ENCODE assay signal across 19 mouse cellular contexts in the genomic region with DNA sequence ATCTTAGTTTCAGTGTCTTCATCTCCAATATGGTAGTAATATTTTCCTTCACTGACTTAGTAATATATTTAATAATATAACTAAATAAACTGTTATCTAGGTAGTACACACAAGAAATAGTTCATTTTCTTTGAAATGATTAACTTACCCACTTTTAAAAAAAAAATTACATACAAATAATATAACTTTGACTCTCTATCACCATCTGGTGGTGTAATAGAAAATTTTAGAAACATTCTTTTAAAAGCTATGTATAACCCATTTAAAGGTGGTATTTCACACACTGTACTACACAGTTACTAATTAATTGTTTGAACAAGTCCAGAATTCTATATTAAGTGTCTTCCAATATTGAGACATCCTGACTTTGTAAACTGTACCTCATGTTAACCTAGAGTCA. TPM values are rescaled to one million over a fixed set of nuclear protein-coding genes. Genes with fewer than 3 reads are reported as not detected.
DNase-seq lines count a peak whose midpoint lies in the region; TF ChIP-seq lines count a peak whose summit lies in the region.
"Had no signal": no experiment of that assay in that cellular context is flagged by ENCODE, and none has a peak within 500 bp of the region (broad histone marks: within the 10 kb centered on the region; RNA-seq: fewer than 3 reads in every experiment).

No protein-coding gene starts in this region.

- H3K27ac ChIP-seq in left cerebral cortex, adult 2 months: no peak overlapping the region
- H3K27ac ChIP-seq in limb, embryonic 10.5 days: no peak overlapping the region
- H3K27ac ChIP-seq: embryonic facial prominence, embryonic 12.5 days; forebrain, embryonic 12.5 days; lung, embryonic 15.5 days had no signal

- no peaks in the 10 kb centered on the region for H3K9me3 ChIP-seq in limb, embryonic 10.5 days (replicated peaks)
- H3K9me3 ChIP-seq: embryonic facial prominence, embryonic 12.5 days; forebrain, embryonic 12.5 days; lung, embryonic 15.5 days had no signal

- peak; percentile 63 for TF ChIP-seq CTCF in left cerebral cortex, adult 2 months (IDR thresholded peaks at IDR 0.05)

- DNase-seq in embryo, embryonic 10.5 days (ENCODE audit: low spot score): peak; percentile 9
- DNase-seq in embryo, embryonic 10 days (ENCODE audit: low spot score): no peak
- no peak for DNase-seq in left cerebral cortex, adult 2 months (ENCODE audit: extremely low spot score in 1 of 2, low spot score in 2 of 2)
- no peak for DNase-seq in left cerebral cortex, adult 8-10 months (ENCODE audit: low spot score in 2 of 2)
- DNase-seq in A20 (ENCODE audit: low read depth, low spot score): peak; percentile 43
- DNase-seq in induced T-regulatory cell, adult 2 months (ENCODE audit: low read depth): peak; percentile 74
- DNase-seq in limb, embryonic 10.5 days (ENCODE audit: low spot score): no peak
- DNase-seq in urinary bladder, postnatal 10 days (ENCODE audit: low spot score): no peak
- DNase-seq: cerebellum, adult 2 months; kidney, adult 18-20 months had no signal

- H3K4me3 ChIP-seq in left cerebral cortex, adult 2 months: no peak overlapping the region
- H3K4me3 ChIP-seq in limb, embryonic 10.5 days: no peak overlapping the region
- H3K4me3 ChIP-seq: embryonic facial prominence, embryonic 12.5 days; forebrain, embryonic 12.5 days; lung, embryonic 15.5 days had no signal

- H3K27me3 ChIP-seq in limb, embryonic 10.5 days (ENCODE audit: low read depth, poor library complexity, severe bottlenecking): no peaks in the 10 kb centered on the region
- H3K27me3 ChIP-seq: embryonic facial prominence, embryonic 12.5 days; forebrain, embryonic 12.5 days; lung, embryonic 15.5 days had no signal

- no peaks in the 10 kb centered on the region for H3K36me3 ChIP-seq in limb, embryonic 10.5 days
- H3K36me3 ChIP-seq: embryonic facial prominence, embryonic 12.5 days; forebrain, embryonic 12.5 days; lung, embryonic 15.5 days had no signal

- no peaks in the 10 kb centered on the region for H3K4me1 ChIP-seq in limb, embryonic 10.5 days
- H3K4me1 ChIP-seq: embryonic facial prominence, embryonic 12.5 days; forebrain, embryonic 12.5 days; lung, embryonic 15.5 days had no signal

- intact Hi-C loops in left cerebral cortex, adult 2 months (cut with DNase I): loop anchor here (2.0 to 10.0 kb wide), 3 partner anchors 108 to 887 kb away; no protein-coding TSS in a partner anchor

RNA-seq across cellular contexts. Expression of a gene that starts 53.9 kb away (rescaled TPM):
- total RNA-seq in left cerebral cortex, adult 2 months (2021): not detected
- not detected for total RNA-seq in left cerebral cortex, adult 8-10 months (2022)
- not detected in 2 replicates for polyA plus RNA-seq in limb, embryonic 10.5 days (2016; fragmentation: Nextera tagmentation; extraction: Ambion mirVana)
- total RNA-seq: granulocyte monocyte progenitor cell, adult 5-6 weeks; heart, postnatal 25 days; layer of hippocampus, adult 8-10 months; left cerebral cortex, postnatal 36 days; monocyte, adult 5-6 weeks had no signal
- polyA plus RNA-seq: cerebellum, adult 2 months; embryonic facial prominence, embryonic 12.5 days; forebrain, embryonic 12.5 days; lung, embryonic 15.5 days; small intestine, adult 2 months had no signal

Comparison
In these comparisons a context has a peak if more than half of its experiments do, and no peak if none do; other contexts are left out.
1. DNase-seq: peak in embryo, embryonic 10.5 days (single experiment), A20 (single experiment) and induced T-regulatory cell, adult 2 months (single experiment); none in embryo, embryonic 10 days (single experiment), left cerebral cortex, adult 2 months (0 of 2), left cerebral cortex, adult 8-10 months (0 of 2), limb, embryonic 10.5 days (single experiment) and urinary bladder, postnatal 10 days (single experiment).